Mouse (Mus musculus) layer of hippocampus, postnatal 14 days (tissue): ENCODE data around the gene Cdhr3. TPM values are rescaled to one million over a fixed set of nuclear protein-coding genes. Genes with fewer than 3 reads are reported as not detected.
"Not testable (repeated sequence)": the region's sequence is repeated elsewhere in the genome, so short reads cannot be mapped to it uniquely, and the experiment has no call there.

ENCODE experiments used
- DNase-seq, 2 experiments: peaks; one replicate each; pipeline ENCODE4 v3.0.0; 2021 to 2022; ENCODE audit warnings: low spot score in 2 of 2, mixed read lengths in 1 of 2
- total RNA-seq, 2 experiments: library from RNA; stranded (reverse); gene quantifications; 2 replicates each; pipeline ENCODE4 v1.2.3; 2021

Gene Cdhr3
- total RNA-seq, 2 experiments from 2014 or later: 0.76 to 2.5 TPM

- no peak for DNase-seq
Observed at GRCm38 (mm10) chr12:33083362-33083761, 9.3 kb downstream of the Cdhr3 start.

GRCm38 (mm10) chr12:33076309-33076708 is 16.4 kb downstream of the Cdhr3 start:
- DNase-seq: no peak

GRCm38 (mm10) chr12:33071901-33072672 is 20.6 kb downstream of the Cdhr3 start:
- peak; percentile 49 to 53 for DNase-seq

GRCm38 (mm10) chr12:33068977-33069376 is 23.7 kb downstream of the Cdhr3 start:
- DNase-seq: no peak

GRCm38 (mm10) chr12:33066355-33066754 is 26.3 kb downstream of the Cdhr3 start:
- DNase-seq: no peak

GRCm38 (mm10) chr12:33065162-33065561 is 27.5 kb downstream of the Cdhr3 start:
- no peak for DNase-seq

GRCm38 (mm10) chr12:33064266-33064665 is 28.4 kb downstream of the Cdhr3 start:
- no peak for DNase-seq

DNA sequence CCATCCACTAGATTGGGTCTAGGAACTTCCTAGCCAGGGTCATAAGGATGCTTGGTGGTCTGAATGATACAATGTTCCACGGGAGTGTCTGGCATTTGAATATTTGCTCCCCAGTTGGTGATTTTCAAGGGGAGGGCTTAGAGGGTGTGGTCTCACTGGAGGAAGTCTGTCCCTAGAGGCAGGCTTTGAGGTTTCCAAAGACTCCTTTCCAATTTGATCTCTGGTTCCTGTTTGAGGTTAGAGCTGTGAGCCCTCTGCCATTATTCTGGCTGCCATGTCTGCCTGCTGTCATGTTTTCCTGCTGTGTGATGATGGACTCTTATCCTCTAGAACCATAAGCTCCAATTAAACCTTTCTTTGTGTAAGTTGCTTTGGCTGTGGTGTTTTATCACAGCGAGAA is 29.4 kb downstream of the Cdhr3 start:
- DNase-seq: no peak

DNA sequence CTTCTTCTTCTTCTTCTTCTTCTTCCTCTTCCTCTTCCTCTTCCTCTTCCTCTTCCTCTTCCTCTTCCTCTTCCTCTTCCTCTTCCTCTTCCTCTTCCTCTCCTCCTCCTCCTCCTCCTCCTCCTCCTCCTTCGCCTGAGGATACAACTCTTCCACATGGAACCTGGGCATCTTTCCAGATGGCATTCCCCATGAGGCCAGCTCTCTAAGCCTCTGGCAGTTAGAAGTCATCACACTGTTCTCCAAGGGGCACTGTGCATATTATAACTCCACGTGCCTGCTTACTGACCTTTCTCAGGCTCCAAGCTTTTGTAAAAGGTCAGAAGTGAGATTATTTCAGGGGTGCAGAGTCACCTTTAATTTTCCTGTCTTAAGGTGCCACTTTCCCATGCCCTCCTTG is 30.3 kb downstream of the Cdhr3 start:
- not testable (repeated sequence) for DNase-seq

GRCm38 (mm10) chr12:33061651-33062050 is 31.0 kb downstream of the Cdhr3 start:
- DNase-seq: peak in 1 of 2 experiments; percentile 26

DNA sequence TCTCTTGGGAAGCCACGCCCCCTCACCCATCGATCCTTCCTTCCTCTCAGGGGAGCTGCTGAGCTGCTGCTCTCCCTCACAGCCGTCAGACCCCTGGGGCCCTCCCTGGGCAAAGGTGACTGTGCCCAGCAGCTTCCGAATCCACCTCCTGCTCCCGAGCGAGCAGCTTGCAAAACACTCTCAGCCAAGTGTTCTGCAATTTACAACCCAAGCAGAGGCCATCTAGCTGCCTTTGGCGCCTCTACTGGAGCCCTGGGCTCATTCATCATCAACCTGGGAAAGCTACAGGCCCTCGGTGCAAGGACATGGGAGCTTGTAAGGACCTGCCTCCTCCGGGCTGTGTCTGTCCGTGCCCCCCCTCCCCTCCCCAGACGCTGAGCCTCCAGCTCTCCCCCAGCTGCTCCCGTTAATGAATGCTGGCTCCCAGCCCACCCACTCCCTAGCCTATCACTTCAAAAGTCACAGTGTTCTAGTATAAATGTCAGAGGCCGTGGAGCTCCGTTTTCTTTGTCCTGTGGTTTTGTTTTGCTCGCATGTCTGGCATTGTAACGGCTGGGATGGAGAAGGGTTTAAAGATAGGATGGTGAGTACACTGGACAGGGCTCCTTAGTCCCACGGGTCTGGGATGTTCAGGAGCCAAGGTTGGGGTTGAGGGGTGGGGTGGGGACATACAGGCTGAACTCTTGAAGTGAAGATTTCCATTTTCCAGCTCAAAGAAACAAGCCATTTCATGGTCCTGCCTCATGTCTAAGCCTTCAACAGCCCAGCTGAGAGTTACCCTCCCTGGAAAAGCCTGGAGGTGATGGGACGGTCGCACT is 35.2 kb downstream of the Cdhr3 start:
- no peak for DNase-seq

DNA sequence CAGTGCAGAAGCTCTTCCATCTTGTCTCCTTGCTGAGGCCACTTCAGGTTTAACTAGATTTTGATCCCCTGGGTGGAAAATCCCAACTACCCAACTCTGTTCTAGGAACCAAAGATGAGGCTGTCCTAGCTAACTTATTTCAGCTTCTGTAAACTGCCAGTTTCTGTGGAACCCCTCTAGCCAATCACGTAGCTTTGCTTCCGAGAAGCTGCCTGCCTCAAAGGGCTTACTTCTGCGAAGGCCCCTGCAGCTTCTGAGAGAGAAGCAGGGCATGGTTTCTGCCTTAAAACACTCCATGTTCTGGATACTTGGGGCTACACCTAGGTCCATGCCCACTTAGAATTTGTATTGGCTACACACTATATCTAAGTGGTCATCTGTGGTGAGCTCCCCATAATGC is 36.1 kb downstream of the Cdhr3 start:
- DNase-seq: no peak

DNA sequence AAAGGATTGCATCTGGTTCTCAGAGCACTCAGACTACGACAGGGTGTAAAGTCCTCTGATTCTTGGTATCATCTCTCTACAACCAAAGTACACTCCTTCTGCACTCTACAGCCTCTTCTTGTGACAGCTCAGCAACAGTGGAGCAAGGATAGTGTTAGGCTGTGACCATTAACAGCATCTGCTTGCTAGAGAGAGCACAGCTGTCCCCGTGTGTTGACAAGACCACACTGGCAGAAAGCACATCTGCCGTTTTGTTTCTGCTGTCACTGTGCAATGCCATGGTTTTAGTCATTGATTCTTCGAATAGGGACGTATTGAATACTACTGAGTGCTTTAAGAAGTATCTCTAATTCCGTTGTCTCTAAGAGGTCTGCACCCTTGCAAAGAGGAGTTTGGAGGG is 36.6 kb downstream of the Cdhr3 start:
- no peak for DNase-seq

DNA sequence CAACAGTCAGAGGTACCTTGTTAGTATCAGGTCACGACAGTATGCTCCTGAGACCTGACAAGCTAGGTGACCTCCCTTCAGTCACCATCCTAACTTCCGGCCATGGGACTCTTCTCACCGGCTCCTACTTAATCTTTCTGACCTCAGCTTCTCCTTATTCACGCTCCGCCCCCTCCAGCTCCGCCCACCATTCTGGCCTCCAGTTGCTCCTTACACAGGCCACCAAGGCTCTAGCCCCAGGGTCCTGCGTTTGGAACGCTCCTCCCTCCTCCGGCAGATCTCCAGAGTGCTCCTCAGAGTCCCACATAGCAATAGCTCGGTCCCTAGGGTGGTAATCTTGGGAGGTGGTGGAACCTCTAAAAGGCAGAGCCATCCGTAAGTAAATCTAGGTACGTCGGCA is 38.9 kb downstream of the Cdhr3 start:
- DNase-seq: no peak

DNA sequence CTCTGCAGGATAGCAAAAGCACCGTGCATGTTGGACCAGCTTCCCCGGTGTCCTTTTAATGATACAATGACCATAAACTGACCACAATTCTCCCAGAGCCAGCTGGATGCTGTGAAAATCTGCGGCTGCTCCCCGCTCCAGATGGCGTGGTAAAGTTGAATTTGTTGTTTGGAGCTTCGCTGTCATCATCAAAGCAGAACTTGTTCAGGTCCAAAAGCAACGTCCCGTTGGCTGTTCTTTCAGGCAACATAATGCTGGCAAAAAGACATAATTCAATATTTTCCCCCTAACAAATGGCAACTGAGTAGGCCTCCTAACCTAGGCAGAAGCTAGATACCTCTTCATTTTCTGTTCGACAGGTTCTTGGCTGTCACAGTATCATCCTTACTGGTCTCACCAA is 39.4 kb downstream of the Cdhr3 start:
- DNase-seq: peak in 1 of 2 experiments; percentile 69

DNA sequence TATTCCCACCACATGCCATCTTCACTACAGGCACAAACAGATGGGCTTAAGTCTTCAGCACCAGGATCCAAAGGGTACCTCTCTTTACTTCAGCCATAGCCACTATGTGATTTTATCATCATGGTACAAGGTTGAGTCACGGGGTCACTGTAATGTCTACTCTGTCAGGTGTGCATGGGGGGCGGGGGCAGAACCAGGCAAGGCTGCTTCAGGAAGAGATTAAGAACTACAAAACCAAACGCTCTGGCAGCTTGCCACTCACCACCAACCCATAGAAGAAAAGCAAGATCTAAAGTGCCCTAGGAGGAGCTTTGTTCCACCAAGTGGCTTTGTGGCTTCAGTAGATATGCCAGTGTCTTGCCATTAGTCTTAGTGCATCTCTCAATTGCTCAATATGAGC is 44.3 kb downstream of the Cdhr3 start:
- no peak for DNase-seq

DNA sequence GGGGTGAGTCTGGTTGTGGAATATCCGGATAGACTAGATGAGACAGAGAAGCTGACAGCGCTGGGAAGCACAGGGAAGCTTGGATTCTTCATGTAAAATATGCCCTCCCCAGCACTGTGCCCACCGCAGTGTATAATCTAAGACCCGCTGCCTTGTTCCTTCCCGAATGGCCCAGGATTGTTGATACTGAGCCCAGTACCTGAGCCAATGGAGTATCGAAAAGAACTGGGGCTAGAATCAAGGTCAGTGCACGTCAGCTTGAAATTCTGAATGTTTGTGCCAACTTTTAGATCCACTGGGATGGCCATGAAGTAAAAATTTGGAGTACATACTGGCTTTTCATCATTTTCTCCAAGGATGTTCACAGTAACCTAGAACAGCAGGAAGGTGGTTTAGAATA is 46.2 kb downstream of the Cdhr3 start:
- no peak for DNase-seq

GRCm38 (mm10) chr12:33045533-33046361 is 46.9 kb downstream of the Cdhr3 start:
- no peak for DNase-seq

- DNase-seq: no peak
Observed at GRCm38 (mm10) chr12:33041476-33041875, 51.2 kb downstream of the Cdhr3 start.

- DNase-seq: no peak
Observed at GRCm38 (mm10) chr12:33040811-33041210, 51.9 kb downstream of the Cdhr3 start.

DNA sequence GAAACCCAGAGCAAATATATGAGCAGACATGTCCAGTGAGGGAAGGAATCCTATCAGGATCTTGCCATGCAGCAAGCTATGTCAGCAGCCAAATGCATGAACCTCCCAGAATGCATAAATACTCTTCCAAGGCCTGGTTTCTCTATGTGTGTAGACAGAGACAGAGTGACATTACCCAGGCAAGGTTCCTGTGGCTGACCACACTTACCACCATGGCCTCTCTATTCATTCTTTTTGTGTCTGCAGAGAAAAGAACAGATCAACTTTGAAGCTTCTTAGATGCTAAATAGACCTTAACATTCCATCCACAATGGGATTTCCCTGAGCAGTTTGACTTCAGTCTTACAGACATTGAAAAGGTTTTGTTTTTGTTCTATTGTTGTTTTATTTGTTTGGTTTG is 54.0 kb downstream of the Cdhr3 start:
- no peak for DNase-seq
